ENCODE assay signal across 8 mouse cellular contexts in the genomic region with DNA sequence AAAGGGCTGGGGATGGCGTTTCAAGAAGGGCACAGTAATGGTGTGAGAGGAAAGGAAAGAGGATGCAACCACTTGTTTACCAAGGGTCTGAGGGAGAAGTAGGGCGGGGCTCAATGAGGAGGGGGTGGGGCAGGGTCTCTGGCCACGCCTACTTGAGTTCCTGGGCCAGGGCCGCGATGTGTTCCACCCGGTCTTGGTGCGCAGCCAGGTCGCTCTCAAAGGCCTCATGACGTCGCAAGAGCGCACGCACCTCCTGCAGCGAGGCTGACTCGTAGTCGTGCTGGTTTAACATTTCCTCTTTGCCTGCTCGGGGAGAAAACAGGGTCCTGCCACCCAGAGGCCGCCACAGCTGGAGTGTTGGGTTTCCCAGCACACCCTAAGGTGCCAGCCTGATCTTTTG. TPM values are rescaled to one million over a fixed set of nuclear protein-coding genes. Genes with fewer than 3 reads are reported as not detected.
DNase-seq lines count a peak whose midpoint lies in the region; ATAC-seq and TF ChIP-seq lines count a peak whose summit lies in the region.

No protein-coding gene starts in this region.

- no peak; the same call in 1 of the 2 replicates for TF ChIP-seq POLR2A in testis, adult 2 months (IDR thresholded peaks at IDR 0.05; ENCODE audit: control insufficient read depth, low read depth, low read length)

- no peak for TF ChIP-seq EP300 in liver, embryonic 14.5 days (IDR thresholded peaks at IDR 0.05; ENCODE audit: low read depth)

- H3K36me3 ChIP-seq in heart, embryonic 13.5 days = 0 out of 2 replicates have a peak, but pooled peaks cover 3% of the 10 kb centered on the region
- H3K36me3 ChIP-seq in hindbrain, embryonic 11.5 days (ENCODE audit: control insufficient read depth, insufficient read depth, low read length) = no peaks in the 10 kb centered on the region
- H3K36me3 ChIP-seq in liver, embryonic 14.5 days (replicated peaks; ENCODE audit: control insufficient read depth, insufficient read depth, low read depth) = no peaks in the 10 kb centered on the region
- no peaks in the 10 kb centered on the region for H3K36me3 ChIP-seq in testis, adult 2 months (ENCODE audit: control insufficient read depth, insufficient read depth, low read length)

- H3K9ac ChIP-seq in heart, embryonic 13.5 days = peak overlapping the region; percentile 24; the same call in 1 of the 2 replicates
- no peak overlapping the region for H3K9ac ChIP-seq in hindbrain, embryonic 11.5 days (ENCODE audit: low read depth, low read length)
- no peak overlapping the region for H3K9ac ChIP-seq in liver, embryonic 14.5 days (replicated peaks)

- TF ChIP-seq CTCF in liver, embryonic 14.5 days (IDR thresholded peaks at IDR 0.05; ENCODE audit: low read depth) = no peak
- no peak for TF ChIP-seq CTCF in testis, adult 2 months (IDR thresholded peaks at IDR 0.05; ENCODE audit: control insufficient read depth, insufficient read depth, insufficient replicate concordance, low read depth, low read length)

- peaks cover 5% of the 10 kb centered on the region; the same call in 1 of the 2 replicates for H3K4me1 ChIP-seq in heart, embryonic 13.5 days
- H3K4me1 ChIP-seq in hindbrain, embryonic 11.5 days (replicated peaks; ENCODE audit: control insufficient read depth, insufficient read depth, low read length) = no peaks in the 10 kb centered on the region
- peaks cover 4 to 7% of the 10 kb centered on the region in 2 experiments for H3K4me1 ChIP-seq in liver, embryonic 14.5 days (replicated peaks; ENCODE audit: control insufficient read depth in 2 of 2, insufficient read depth in 2 of 2, low read length in 1 of 2)
- peaks cover 6% of the 10 kb centered on the region for H3K4me1 ChIP-seq in testis, adult 2 months (ENCODE audit: control insufficient read depth, insufficient read depth, low read length)

- no peak overlapping the region for H3K27ac ChIP-seq in heart, embryonic 13.5 days (replicated peaks)
- H3K27ac ChIP-seq in hindbrain, embryonic 11.5 days (ENCODE audit: low read depth, low read length) = no peak overlapping the region
- H3K27ac ChIP-seq in liver, embryonic 14.5 days = no peak overlapping the region
- H3K27ac ChIP-seq in testis, adult 2 months (ENCODE audit: control insufficient read depth, insufficient read depth, low read depth, low read length) = no peak overlapping the region

- no peak for DNase-seq in heart, postnatal 36 days
- DNase-seq in T-cell, adult 2 months (ENCODE audit: low spot score) = peak; percentile 47
- peak; percentile 28 for DNase-seq in hindbrain, embryonic 11.5 days (ENCODE audit: low spot score)
- no peak for DNase-seq in liver, embryonic 14.5 days (ENCODE audit: low read depth in 3 of 3, low spot score in 3 of 3)
- no peak for DNase-seq in frontal cortex, postnatal 36 days (ENCODE audit: low spot score in 2 of 2)
- no peak for DNase-seq in urinary bladder, postnatal 25 days (ENCODE audit: low spot score)

- 9% methylated on average over 17 of the region's 17 CpGs for WGBS in heart, embryonic 13.5 days
- 6% methylated on average over 17 of the region's 17 CpGs for WGBS in hindbrain, embryonic 11.5 days
- WGBS in liver, embryonic 14.5 days (ENCODE audit: insufficient replicate concordance) = 5% methylated on average over 17 of the region's 17 CpGs

- no peaks in the 10 kb centered on the region for H3K9me3 ChIP-seq in heart, embryonic 13.5 days
- H3K9me3 ChIP-seq in hindbrain, embryonic 11.5 days (ENCODE audit: control insufficient read depth, low read length) = no peaks in the 10 kb centered on the region
- no peaks in the 10 kb centered on the region for H3K9me3 ChIP-seq in liver, embryonic 14.5 days (ENCODE audit: control insufficient read depth, low read length)

- peak overlapping the region; percentile 53 for H3K4me2 ChIP-seq in heart, embryonic 13.5 days
- H3K4me2 ChIP-seq in hindbrain, embryonic 11.5 days (replicated peaks; ENCODE audit: low read depth, low read length) = no peak overlapping the region
- 0 out of 2 replicates have a peak overlapping the region, but pooled peaks have one; percentile 2 for H3K4me2 ChIP-seq in liver, embryonic 14.5 days (ENCODE audit: low read depth)

- H3K4me3 ChIP-seq in heart, embryonic 13.5 days = peak overlapping the region; percentile 18
- no peak overlapping the region for H3K4me3 ChIP-seq in hindbrain, embryonic 11.5 days (ENCODE audit: low read depth, low read length)
- no peak overlapping the region for H3K4me3 ChIP-seq in liver, embryonic 14.5 days (ENCODE audit: insufficient read depth in 1 of 2, low read depth in 2 of 2, low read length in 2 of 2)
- peak overlapping the region; percentile 34 for H3K4me3 ChIP-seq in testis, adult 2 months (ENCODE audit: control insufficient read depth, low read depth, low read length)

- peaks cover 49% of the 10 kb centered on the region for H3K27me3 ChIP-seq in heart, embryonic 13.5 days (replicated peaks)
- no peaks in the 10 kb centered on the region for H3K27me3 ChIP-seq in hindbrain, embryonic 11.5 days (ENCODE audit: control insufficient read depth, insufficient read depth, low read length)
- H3K27me3 ChIP-seq in liver, embryonic 14.5 days (ENCODE audit: control insufficient read depth, insufficient read depth, low read length) = peaks cover 36% of the 10 kb centered on the region
- no peaks in the 10 kb centered on the region for H3K27me3 ChIP-seq in testis, adult 2 months (ENCODE audit: control insufficient read depth, insufficient read depth, low read length)

- intact Hi-C loops in heart, postnatal 36 days (cut with DNase I) = no loop called here

- ATAC-seq in heart, embryonic 13.5 days (ENCODE audit: extremely low read depth, insufficient number of reproducible peaks, low FRiP score, low TSS enrichment) = no peak
- ATAC-seq in hindbrain, embryonic 11.5 days (ENCODE audit: low FRiP score) = no peak
- no peak for ATAC-seq in liver, embryonic 14.5 days (ENCODE audit: insufficient read depth)

RNA-seq across cellular contexts. Expression of gene Ctsf, which starts 10.2 kb away (rescaled TPM):
- polyA plus RNA-seq in heart, embryonic 13.5 days (2015; fragmentation: Nextera tagmentation; extraction: Ambion mirVana) = 40.5 and 42.2 TPM in 2 replicates
- 10 to 100 TPM; 84.5 to 90.7 TPM for total RNA-seq in heart, postnatal 36 days (2021)
- 38.5 and 40.9 TPM in 2 replicates for polyA plus RNA-seq in hindbrain, embryonic 11.5 days (2014; fragmentation: Nextera tagmentation; extraction: Ambion mirVana)
- 18.5 and 20.8 TPM in 2 replicates for polyA plus RNA-seq in liver, embryonic 14.5 days (2012; rRNA removed)
- 30.6 and 32.8 TPM in 2 replicates for polyA plus RNA-seq in liver, embryonic 14.5 days (2014; fragmentation: Nextera tagmentation; extraction: Ambion mirVana)
- polyA plus RNA-seq in testis, adult 2 months (2012; rRNA removed) = 32.4 and 35.7 TPM in 2 replicates

RNA-seq across cellular contexts. Expression of gene Actn3, which starts 12.6 kb away (rescaled TPM):
- 2.8 and 3.9 TPM in 2 replicates for polyA plus RNA-seq in heart, embryonic 13.5 days (2015; fragmentation: Nextera tagmentation; extraction: Ambion mirVana)
- under 1 TPM; 0.30 to 0.44 TPM for total RNA-seq in heart, postnatal 36 days (2021)
- polyA plus RNA-seq in hindbrain, embryonic 11.5 days (2014; fragmentation: Nextera tagmentation; extraction: Ambion mirVana) = 1.4 and 3.2 TPM in 2 replicates
- 0.18 and 0.33 TPM in 2 replicates for polyA plus RNA-seq in liver, embryonic 14.5 days (2012; rRNA removed)
- polyA plus RNA-seq in liver, embryonic 14.5 days (2014; fragmentation: Nextera tagmentation; extraction: Ambion mirVana) = 0.28 TPM in 2 replicates
- polyA plus RNA-seq in testis, adult 2 months (2012; rRNA removed) = 8.6 and 8.9 TPM in 2 replicates

RNA-seq across cellular contexts. Expression of gene Zdhhc24, which starts 13.3 kb away (rescaled TPM):
- 8.4 and 8.6 TPM in 2 replicates for polyA plus RNA-seq in heart, embryonic 13.5 days (2015; fragmentation: Nextera tagmentation; extraction: Ambion mirVana)
- total RNA-seq in heart, postnatal 36 days (2021) = 1 to 10 TPM; 3.2 to 3.4 TPM
- polyA plus RNA-seq in hindbrain, embryonic 11.5 days (2014; fragmentation: Nextera tagmentation; extraction: Ambion mirVana) = 14.1 and 16.3 TPM in 2 replicates
- polyA plus RNA-seq in liver, embryonic 14.5 days (2012; rRNA removed) = 16.5 and 17.2 TPM in 2 replicates
- polyA plus RNA-seq in liver, embryonic 14.5 days (2014; fragmentation: Nextera tagmentation; extraction: Ambion mirVana) = 6.8 and 6.9 TPM in 2 replicates
- 9.2 and 10.7 TPM in 2 replicates for polyA plus RNA-seq in testis, adult 2 months (2012; rRNA removed)

RNA-seq across cellular contexts. Expression of gene Ccdc87, which starts 26.0 kb away (rescaled TPM):
- polyA plus RNA-seq in heart, embryonic 13.5 days (2015; fragmentation: Nextera tagmentation; extraction: Ambion mirVana) = 0.04 TPM in 1 of 2 replicates, not detected in the other
- not detected for total RNA-seq in heart, postnatal 36 days (2021)
- 0.33 and 0.34 TPM in 2 replicates for polyA plus RNA-seq in hindbrain, embryonic 11.5 days (2014; fragmentation: Nextera tagmentation; extraction: Ambion mirVana)
- 0.01 and 0.02 TPM in 2 replicates for polyA plus RNA-seq in liver, embryonic 14.5 days (2012; rRNA removed)
- polyA plus RNA-seq in liver, embryonic 14.5 days (2014; fragmentation: Nextera tagmentation; extraction: Ambion mirVana) = not detected in 2 replicates
- 39.4 and 40.3 TPM in 2 replicates for polyA plus RNA-seq in testis, adult 2 months (2012; rRNA removed)

RNA-seq across cellular contexts. Expression of gene Ccs, which starts 26.0 kb away (rescaled TPM):
- 40.7 and 44.1 TPM in 2 replicates for polyA plus RNA-seq in heart, embryonic 13.5 days (2015; fragmentation: Nextera tagmentation; extraction: Ambion mirVana)
- total RNA-seq in heart, postnatal 36 days (2021) = 10 to 100 TPM; 28.4 to 30.3 TPM
- 39.1 and 43.7 TPM in 2 replicates for polyA plus RNA-seq in hindbrain, embryonic 11.5 days (2014; fragmentation: Nextera tagmentation; extraction: Ambion mirVana)
- 24.0 and 38.1 TPM in 2 replicates for polyA plus RNA-seq in liver, embryonic 14.5 days (2012; rRNA removed)
- 35.4 and 41.2 TPM in 2 replicates for polyA plus RNA-seq in liver, embryonic 14.5 days (2014; fragmentation: Nextera tagmentation; extraction: Ambion mirVana)
- polyA plus RNA-seq in testis, adult 2 months (2012; rRNA removed) = 57.9 and 66.4 TPM in 2 replicates

Comparison
In these comparisons a context has a peak if more than half of its experiments do, and no peak if none do; other contexts are left out.
1. H3K4me3 ChIP-seq: peak in heart, embryonic 13.5 days (single experiment) and testis, adult 2 months (single experiment); none in hindbrain, embryonic 11.5 days (single experiment) and liver, embryonic 14.5 days (0 of 2).
2. DNase-seq: peak in T-cell, adult 2 months (single experiment) and hindbrain, embryonic 11.5 days (single experiment); none in heart, postnatal 36 days (0 of 2), liver, embryonic 14.5 days (0 of 3), frontal cortex, postnatal 36 days (0 of 2) and urinary bladder, postnatal 25 days (single experiment).